In the genomic region with DNA sequence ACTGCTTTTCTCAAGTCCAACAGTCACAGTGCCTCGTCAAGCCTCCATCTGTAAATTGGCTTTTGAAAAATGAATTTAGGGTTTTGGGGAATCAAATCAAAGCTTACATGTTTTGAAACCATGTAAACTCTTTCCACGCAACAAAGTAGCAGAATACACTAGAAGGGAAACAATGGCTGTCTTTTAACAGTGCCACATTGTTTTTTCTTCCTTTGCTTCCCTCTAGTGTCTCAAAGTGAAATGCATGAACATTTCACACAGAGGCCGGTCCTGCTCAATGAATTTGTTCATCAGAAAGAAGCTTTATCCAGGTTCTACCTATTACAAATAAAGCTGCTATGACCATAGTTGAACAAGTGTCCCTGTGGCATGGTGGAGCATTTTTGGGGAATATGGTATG, we compare ENCODE assay signal across 11 mouse cellular contexts. TPM values are rescaled to one million over a fixed set of nuclear protein-coding genes. Genes with fewer than 3 reads are reported as not detected.
DNase-seq lines count a peak whose midpoint lies in the region; ATAC-seq and TF ChIP-seq lines count a peak whose summit lies in the region.
"Had no signal": no experiment of that assay in that cellular context is flagged by ENCODE, and none has a peak within 500 bp of the region (broad histone marks: within the 10 kb centered on the region; RNA-seq: fewer than 3 reads in every experiment).

No protein-coding gene starts in this region.

- in situ Hi-C loops in CH12.LX (cut with MboI; ENCODE audit: low pct_ligation_motif_present, low pct_unique_long_range_greater_than_20kb, low sequenced_read_pairs) = loop anchor here (10.0 kb wide), 1 partner anchor 264 kb away; no protein-coding TSS in a partner anchor

- peak; percentile 85 for ATAC-seq in forebrain, postnatal 0 days
- peak; percentile 69 for ATAC-seq in megakaryocyte progenitor cell, adult 5-6 weeks (replicated peaks; ENCODE audit: poor library complexity)

- H3K36me3 ChIP-seq in forebrain, postnatal 0 days (ENCODE audit: insufficient read depth) = no peaks in the 10 kb centered on the region
- no peaks in the 10 kb centered on the region for H3K36me3 ChIP-seq in forebrain, embryonic 10.5 days (replicated peaks)
- no peaks in the 10 kb centered on the region for H3K36me3 ChIP-seq in CH12.LX (replicated peaks in 1 of 2; ENCODE audit: control insufficient read depth in 1 of 2, insufficient read depth in 1 of 2, low read length in 1 of 2)
- H3K36me3 ChIP-seq: embryonic facial prominence, embryonic 10.5 days; forebrain, embryonic 12.5 days had no signal

- H3K4me3 ChIP-seq in forebrain, postnatal 0 days (ENCODE audit: low read depth, low read length) = no peak overlapping the region
- H3K4me3 ChIP-seq in forebrain, embryonic 10.5 days = no peak overlapping the region
- no peak overlapping the region for H3K4me3 ChIP-seq in left cerebral cortex, adult 2 months
- H3K4me3 ChIP-seq in CH12.LX (replicated peaks in 1 of 3; ENCODE audit: low read depth in 2 of 3, low read length in 2 of 3, poor library complexity in 1 of 3) = no peak overlapping the region
- H3K4me3 ChIP-seq: embryonic facial prominence, embryonic 10.5 days; forebrain, embryonic 12.5 days had no signal

- no peak overlapping the region for H3K9ac ChIP-seq in forebrain, postnatal 0 days
- H3K9ac ChIP-seq in CH12.LX (ENCODE audit: insufficient read depth, low read depth) = no peak overlapping the region
- H3K9ac ChIP-seq: forebrain, embryonic 12.5 days had no signal

- TF ChIP-seq RAD21 in CH12.LX (IDR thresholded peaks at IDR 0.05; ENCODE audit: low read depth, low read length) = peak; percentile 90

- dilution Hi-C loops in CH12.LX (cut with MboI; ENCODE audit: extremely low pct_ligation_motif_present, extremely low pct_unique_long_range_greater_than_20kb, low sequenced_read_pairs) = no loop called here

- H3K4me2 ChIP-seq in forebrain, postnatal 0 days (ENCODE audit: low read depth) = no peak overlapping the region
- H3K4me2 ChIP-seq in CH12.LX (ENCODE audit: insufficient read depth, low read depth, poor library complexity, severe bottlenecking) = peak overlapping the region; percentile 7; the same call in 1 of the 2 replicates
- H3K4me2 ChIP-seq: forebrain, embryonic 12.5 days had no signal

- intact Hi-C loops in left cerebral cortex, adult 2 months (cut with DNase I) = no loop called here
- intact Hi-C loops in left cerebral cortex, postnatal 10 days (cut with DNase I) = no loop called here

- peak; percentile 65 for TF ChIP-seq CTCF in forebrain, postnatal 0 days (IDR thresholded peaks at IDR 0.05; ENCODE audit: low read depth)
- TF ChIP-seq CTCF in left cerebral cortex, adult 2 months (IDR thresholded peaks at IDR 0.05) = peak; percentile 61
- peak; percentile 24 to 84; a peak in 2 of 4 replicates for TF ChIP-seq CTCF in CH12.LX (conservative IDR thresholded peaks at IDR 0.05 in 1 of 2, IDR thresholded peaks at IDR 0.05 in 1 of 2; ENCODE audit: low read depth in 2 of 2, low read length in 2 of 2)

- TF ChIP-seq POLR2A in CH12.LX (IDR thresholded peaks at IDR 0.05; ENCODE audit: low read depth, low read length) = no peak

- H3K27me3 ChIP-seq in forebrain, postnatal 0 days (ENCODE audit: insufficient read depth, low read length) = no peaks in the 10 kb centered on the region
- H3K27me3 ChIP-seq in forebrain, embryonic 10.5 days (ENCODE audit: poor library complexity, severe bottlenecking) = no peaks in the 10 kb centered on the region
- H3K27me3 ChIP-seq in CH12.LX (replicated peaks) = no peaks in the 10 kb centered on the region
- H3K27me3 ChIP-seq: forebrain, embryonic 12.5 days had no signal

- H3K4me1 ChIP-seq in forebrain, postnatal 0 days (ENCODE audit: insufficient read depth) = no peaks in the 10 kb centered on the region
- no peaks in the 10 kb centered on the region for H3K4me1 ChIP-seq in forebrain, embryonic 10.5 days
- H3K4me1 ChIP-seq in CH12.LX (ENCODE audit: control insufficient read depth in 1 of 2, insufficient read depth in 2 of 2) = peaks cover 11 to 37% of the 10 kb centered on the region in 2 experiments
- H3K4me1 ChIP-seq: embryonic facial prominence, embryonic 10.5 days; forebrain, embryonic 12.5 days had no signal

- 51% methylated on average over 3 of the region's 3 CpGs for WGBS in forebrain, postnatal 0 days
- WGBS in forebrain, embryonic 10.5 days = 78% methylated on average over 3 of the region's 3 CpGs

- H3K27ac ChIP-seq in forebrain, postnatal 0 days (ENCODE audit: low read depth, low read length) = no peak overlapping the region
- no peak overlapping the region for H3K27ac ChIP-seq in forebrain, embryonic 10.5 days
- H3K27ac ChIP-seq in left cerebral cortex, adult 2 months = no peak overlapping the region
- no peak overlapping the region for H3K27ac ChIP-seq in CH12.LX (ENCODE audit: insufficient read depth, low read depth)
- H3K27ac ChIP-seq: embryonic facial prominence, embryonic 10.5 days; forebrain, embryonic 12.5 days had no signal

- TF ChIP-seq EP300 in CH12.LX (IDR thresholded peaks at IDR 0.05; ENCODE audit: low read length) = no peak; the same call in 1 of the 2 replicates

- H3K9me3 ChIP-seq in forebrain, postnatal 0 days (ENCODE audit: low read length) = no peaks in the 10 kb centered on the region
- H3K9me3 ChIP-seq in forebrain, embryonic 10.5 days = peaks cover 14% of the 10 kb centered on the region
- H3K9me3 ChIP-seq in CH12.LX (replicated peaks; ENCODE audit: low read length) = peaks cover 16% of the 10 kb centered on the region

- no peaks in the 10 kb centered on the region for H3K79me2 ChIP-seq in CH12.LX (replicated peaks; ENCODE audit: control insufficient read depth, extremely low read depth, insufficient read depth, poor library complexity, severe bottlenecking)

- DNase-seq in forebrain, postnatal 0 days = peak; percentile 38
- DNase-seq in forebrain, embryonic 10.5 days (ENCODE audit: extremely low spot score, low spot score) = no peak
- no peak for DNase-seq in left cerebral cortex, adult 2 months (ENCODE audit: extremely low spot score in 1 of 2, low spot score in 2 of 2)
- DNase-seq in left cerebral cortex, postnatal 10 days (ENCODE audit: extremely low spot score in 1 of 2, low spot score in 2 of 2) = no peak
- DNase-seq in CH12.LX (ENCODE audit: extremely low read depth) = peak; percentile 61
- DNase-seq in natural killer cell, adult 2 months (ENCODE audit: low spot score in 2 of 2) = no peak
- no peak for DNase-seq in thymus, postnatal 14 days
- DNase-seq: layer of hippocampus, adult 9-11 months had no signal

TF ChIP-seq in CH12.LX, 34 proteins besides CTCF, POLR2A, EP300 and RAD21:
- TF ChIP-seq USF2 (conservative IDR thresholded peaks at IDR 0.05; ENCODE audit: low read depth, low read length) (no peak), SMC3 (IDR thresholded peaks at IDR 0.05; ENCODE audit: low read depth, low read length) (peak; percentile 80), IRF4 (IDR thresholded peaks at IDR 0.05; ENCODE audit: low read depth, low read length) (0 out of 2 replicates have a peak, but pooled peaks have one; percentile 21), USF1 (IDR thresholded peaks at IDR 0.05; ENCODE audit: low read depth, low read length) (no peak), POLR2AphosphoS2 (IDR thresholded peaks at IDR 0.05; ENCODE audit: low read depth, low read length) (no peak), MYC (IDR thresholded peaks at IDR 0.05; ENCODE audit: low read depth, low read length) (0 out of 2 replicates have a peak, but pooled peaks have one; percentile 65), MXI1 (IDR thresholded peaks at IDR 0.05; ENCODE audit: low read depth, low read length) (peak; percentile 47; the same call in 1 of the 2 replicates), ZC3H11A (IDR thresholded peaks at IDR 0.05; ENCODE audit: low read depth, low read length) (peak; percentile 30; the same call in 1 of the 2 replicates), MAX (IDR thresholded peaks at IDR 0.05; ENCODE audit: low read length) (peak; percentile 62; the same call in 1 of the 2 replicates), MAZ (IDR thresholded peaks at IDR 0.05; ENCODE audit: low read depth, low read length) (no peak), GABPA (IDR thresholded peaks at IDR 0.05; ENCODE audit: insufficient replicate concordance, low read depth, low read length) (no peak), ZNF384 (IDR thresholded peaks at IDR 0.05; ENCODE audit: low read depth, low read length) (0 out of 2 replicates have a peak, but pooled peaks have one; percentile 20)
TF ChIP-seq in CH12.LX: peak in this region for 7.

RNA-seq across cellular contexts. Expression of a gene that starts 24.5 kb away (rescaled TPM):
- 0.29 and 1.1 TPM in 2 replicates for total RNA-seq in forebrain, postnatal 0 days (2014; rRNA removed)
- 0.19 and 0.30 TPM in 2 replicates for polyA plus RNA-seq in forebrain, postnatal 0 days (2015; fragmentation: Nextera tagmentation; extraction: Ambion mirVana)
- 0.09 and 0.20 TPM in 2 replicates for polyA plus RNA-seq in forebrain, embryonic 10.5 days (2016; fragmentation: Nextera tagmentation; extraction: Ambion mirVana)
- total RNA-seq in left cerebral cortex, adult 2 months (2021) = 1 to 10 TPM in 1 of 2 experiments, under 1 TPM in 1; 0.95 to 1.1 TPM
- total RNA-seq in left cerebral cortex, postnatal 10 days (2021) = 1 to 10 TPM in 1 of 2 experiments, under 1 TPM in 1; 0.73 to 2.0 TPM
- total RNA-seq in CH12.LX (2012; rRNA removed) (0.04 and 0.13 TPM in 2 replicates), CH12.LX (2014; rRNA removed) (0.31 and 0.62 TPM in 2 replicates)
- 0.30 and 0.31 TPM in 2 replicates for polyA plus RNA-seq in CH12.LX (2012; ENCODE audit: insufficient read length, low read depth)
- not detected in 2 replicates for total RNA-seq in megakaryocyte progenitor cell, adult 5-6 weeks (2015)
- not detected in 2 replicates for total RNA-seq in megakaryocyte progenitor cell, adult 5-6 weeks (2017)

Comparison
In these comparisons a context has a peak if more than half of its experiments do, and no peak if none do; other contexts are left out.
1. DNase-seq: peak in forebrain, postnatal 0 days (single experiment) and CH12.LX (single experiment); none in forebrain, embryonic 10.5 days (single experiment), left cerebral cortex, adult 2 months (0 of 2), left cerebral cortex, postnatal 10 days (0 of 2), natural killer cell, adult 2 months (0 of 2) and thymus, postnatal 14 days (single experiment).
2. Peak in every context shown above with its lines, with median percentiles within 50 percentile points of each other: CTCF ChIP-seq.